Mouse (Mus musculus) small intestine, adult 2 months (tissue): ENCODE measurements around the gene Hexim2. TPM values are rescaled to one million over a fixed set of nuclear protein-coding genes. Genes with fewer than 3 reads are reported as not detected.

Experiments used
- H3K27ac ChIP-seq: fragments of 200-500 bp; 2 replicates; pipeline ENCODE4 v1.5.1; 2012; ENCODE audit warnings: low read depth, low read length, control low read depth, inconsistent platforms; ENCODE audit not compliant: insufficient read depth
- H3K27me3 ChIP-seq: fragments of 200-500 bp; 2 replicates; pipeline ENCODE4 v1.6.1; 2012; ENCODE audit warnings: mild to moderate bottlenecking, moderate library complexity, low read length, inconsistent platforms; ENCODE audit not compliant: control insufficient read depth, insufficient read depth
- H3K36me3 ChIP-seq: fragments of 200-500 bp; 2 replicates; pipeline ENCODE4 v1.6.1; 2012; ENCODE audit warnings: mild to moderate bottlenecking, low read length, control low read depth, inconsistent platforms; ENCODE audit not compliant: control insufficient read depth, insufficient read depth
- H3K4me1 ChIP-seq: fragments of 200-500 bp; 2 replicates; pipeline ENCODE4 v1.6.1; 2012; ENCODE audit warnings: low read length, inconsistent platforms, mixed read lengths; ENCODE audit not compliant: control insufficient read depth, insufficient read depth, insufficient read length
- H3K4me3 ChIP-seq: fragments of 200-500 bp; 2 replicates; pipeline ENCODE4 v1.5.1; 2012; ENCODE audit warnings: low read depth, mild to moderate bottlenecking, control low read depth, inconsistent platforms, low read length, moderate library complexity
- CTCF ChIP-seq: fragments of 200-500 bp; IDR thresholded peaks from 2 replicates; pipeline ENCODE4 v1.5.1; 2012; ENCODE audit warnings: low read depth, mild to moderate bottlenecking, control low read depth, inconsistent platforms, low read length, moderate library complexity, mixed read lengths; ENCODE audit not compliant: insufficient replicate concordance, insufficient read length; ENCODE audit errors: extremely low read depth
- POLR2A ChIP-seq: fragments of 200-500 bp; IDR thresholded peaks from 2 replicates; pipeline ENCODE4 v1.6.1; 2012; ENCODE audit warnings: low read depth, mild to moderate bottlenecking, control low read depth, inconsistent platforms, low read length, moderate library complexity
- WGBS: fragments of 180-500 bp; shearing (Covaris S2); methylation state at CpG from one replicate; pipeline ENCODE4 v1.1.7; 2018; 5-methylcytosine and 5-hydroxymethylcytosine counted together
- polyA plus RNA-seq: library from polyadenylated mRNA; depleted of rRNA; stranded (reverse); fragments of >200 nt; gene quantifications from 2 replicates; pipeline ENCODE4 v1.2.3, GENCODE M21; 2012

The Hexim2 gene
- polyA plus RNA-seq, 1 experiment, result 2.2 TPM

DNA sequence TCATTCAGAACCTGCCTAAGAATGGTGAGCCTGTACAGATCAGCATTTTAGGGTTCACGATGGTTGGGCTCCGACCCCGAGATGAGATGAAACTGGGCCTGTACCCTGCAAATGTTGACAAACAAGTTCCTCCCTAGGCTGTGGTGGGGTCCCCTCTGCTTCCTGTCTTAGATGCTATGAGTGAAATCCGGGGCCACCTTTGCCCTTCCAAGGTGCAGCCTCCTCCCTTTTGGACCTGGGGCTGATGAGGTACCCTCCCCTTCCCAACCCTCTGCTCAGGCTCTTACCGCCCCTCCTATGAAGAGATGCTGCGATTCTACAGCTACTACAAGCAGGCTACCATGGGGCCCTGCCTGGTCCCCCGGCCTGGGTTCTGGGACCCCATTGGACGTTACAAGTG is 28.6 kb upstream of the Hexim2 start:
- TF ChIP-seq POLR2A, result peak; percentile 21; the same call in 1 of the 2 replicates
- no peak for TF ChIP-seq CTCF
- Histone ChIP-seq H3K4me1 (peaks cover 20% of the 10 kb centered on the region), H3K27me3 (no peaks in the 10 kb centered on the region), H3K4me3 (peak overlapping the region; percentile 85), H3K36me3 (peaks cover 21% of the 10 kb centered on the region), H3K27ac (peak overlapping the region; percentile 92)
- 38% methylated on average over 8 of the region's 8 CpGs for WGBS

DNA sequence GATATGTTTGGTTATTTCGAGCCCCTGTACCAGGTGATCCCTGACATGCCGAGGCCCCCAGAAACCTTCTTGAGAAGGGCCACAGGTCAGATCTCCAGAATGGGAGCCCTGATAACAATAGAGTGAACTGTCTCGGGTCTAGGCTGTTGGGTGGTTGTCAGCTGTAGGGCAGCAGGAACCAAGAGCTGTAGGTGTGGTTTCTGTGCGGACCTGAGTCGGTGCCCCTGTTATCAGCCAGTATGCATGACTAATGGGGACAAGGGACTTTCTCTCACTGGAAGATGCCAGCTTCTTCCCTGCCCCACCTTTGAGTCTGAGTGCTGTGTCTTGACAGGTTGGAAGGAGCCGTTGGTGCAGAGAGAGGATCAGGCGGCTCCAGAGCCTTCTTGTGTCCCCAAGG is 27.8 kb upstream of the Hexim2 start:
- Histone ChIP-seq H3K4me1 (peaks cover 20% of the 10 kb centered on the region), H3K27me3 (no peaks in the 10 kb centered on the region), H3K36me3 (peaks cover 25% of the 10 kb centered on the region), H3K4me3 (peak overlapping the region; percentile 85), H3K27ac (peak overlapping the region; percentile 98)
- peak; percentile 57; the same call in 1 of the 2 replicates for TF ChIP-seq POLR2A
- no peak for TF ChIP-seq CTCF
- 26% methylated on average over 7 of the region's 7 CpGs for WGBS

DNA sequence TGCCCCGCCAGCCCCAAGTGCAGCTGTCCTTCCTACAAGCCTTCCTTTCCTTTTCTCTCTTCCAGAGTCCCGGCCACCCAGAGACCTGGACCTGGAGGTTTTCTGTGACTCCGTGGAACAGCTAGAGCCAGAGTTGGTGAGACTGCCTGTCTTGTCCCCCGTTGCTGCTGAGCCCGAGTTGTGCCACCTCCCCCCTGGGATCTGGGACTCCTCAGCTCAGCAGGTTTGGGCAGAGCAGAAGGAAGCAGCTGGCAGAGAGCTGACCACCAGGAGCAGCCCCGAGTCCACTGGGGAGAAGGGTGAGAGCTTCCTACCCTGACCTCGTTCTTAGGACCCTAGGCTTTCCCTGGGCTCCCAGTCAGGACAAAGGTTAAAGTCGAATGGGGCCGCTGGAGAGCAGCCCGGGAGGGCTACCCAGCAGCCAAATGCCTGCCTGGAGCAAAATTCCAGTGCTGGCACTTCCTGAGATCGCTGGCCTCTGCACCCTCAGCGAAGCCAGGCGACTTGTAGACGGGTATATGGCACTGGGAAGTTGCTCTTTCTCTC is 27.0 kb upstream of the Hexim2 start:
- Histone ChIP-seq H3K27ac (peak overlapping the region; percentile 98), H3K4me3 (peak overlapping the region; percentile 63)

DNA sequence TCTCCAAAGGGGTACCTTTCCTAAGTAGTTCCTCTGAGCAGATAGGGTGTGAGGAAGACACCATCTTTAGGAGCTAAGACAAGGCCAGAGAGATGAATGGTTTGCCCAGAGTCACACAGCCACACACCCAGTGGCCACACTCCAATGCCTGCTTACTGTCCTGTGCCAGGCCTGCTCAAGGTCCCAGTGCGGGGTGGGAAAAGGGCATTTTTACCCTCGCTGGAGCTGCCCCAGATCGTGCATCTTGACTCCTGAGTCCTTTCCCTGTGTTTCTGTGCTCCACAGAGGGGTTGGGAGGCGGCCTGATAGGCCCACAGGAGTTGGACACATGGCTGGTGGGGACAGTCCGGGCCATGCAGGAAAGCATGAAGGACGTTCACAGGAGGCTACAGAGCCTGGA is 26.4 kb upstream of the Hexim2 start:
- Histone ChIP-seq H3K4me3 (peak overlapping the region; percentile 63), H3K36me3 (peaks cover 25% of the 10 kb centered on the region), H3K4me1 (peaks cover 20% of the 10 kb centered on the region), H3K27me3 (no peaks in the 10 kb centered on the region), H3K27ac (peak overlapping the region; percentile 98)
- no peak for TF ChIP-seq POLR2A
- no peak for TF ChIP-seq CTCF
- 77% methylated on average over 6 of the region's 6 CpGs for WGBS

More for the DNA sequence above, 27.0 kb upstream of the Hexim2 start:
- H3K27me3 ChIP-seq, result no peaks in the 10 kb centered on the region
- peaks cover 20% of the 10 kb centered on the region for H3K4me1 ChIP-seq
- H3K36me3 ChIP-seq, result peaks cover 25% of the 10 kb centered on the region
- TF ChIP-seq CTCF (no peak), POLR2A (no peak; the same call in 1 of the 2 replicates)
- WGBS, result 29% methylated on average over 14 of the region's 14 CpGs

DNA sequence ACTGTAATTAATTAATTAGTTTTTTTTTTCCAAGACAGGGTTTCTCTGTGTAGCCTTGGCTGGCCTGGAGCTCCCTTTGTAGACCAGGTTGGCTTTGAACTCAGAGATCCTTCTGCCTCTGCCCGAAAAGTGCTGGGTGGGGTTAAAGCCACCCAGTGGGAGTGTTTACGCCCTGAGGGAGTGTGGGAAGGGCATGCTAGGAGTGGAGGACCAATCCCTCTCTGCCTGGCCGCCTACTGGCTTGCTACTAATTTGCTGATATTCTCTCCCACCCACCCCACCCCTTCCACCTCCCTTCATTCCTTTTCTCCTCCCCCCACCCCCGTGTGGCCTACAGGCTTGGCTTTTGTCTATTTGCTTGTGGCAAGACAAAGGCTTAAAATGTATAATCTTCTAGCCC is 25.8 kb upstream of the Hexim2 start:
- H3K36me3 ChIP-seq, result peaks cover 27% of the 10 kb centered on the region

DNA sequence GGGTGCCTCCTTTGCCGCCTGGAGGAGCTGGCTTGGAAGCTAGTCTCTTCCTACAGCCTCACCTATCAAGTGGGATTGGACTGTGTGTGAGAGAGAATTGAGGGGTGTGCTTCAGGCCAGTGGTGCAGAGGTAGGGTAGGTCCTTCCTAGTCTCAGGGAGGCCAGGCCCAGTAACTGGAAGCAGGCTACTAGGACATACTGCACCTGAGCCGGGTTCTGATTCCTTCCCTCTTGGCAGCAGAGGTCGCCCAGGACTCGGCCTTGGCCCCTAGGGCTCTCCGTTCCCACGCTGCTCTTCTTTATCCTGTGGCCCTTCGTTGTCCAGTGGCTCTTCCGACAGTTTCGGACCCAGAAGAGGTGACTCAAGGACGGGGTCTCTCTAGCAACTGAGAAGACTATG is 20.9 kb upstream of the Hexim2 start:
- H3K36me3 ChIP-seq, result peaks cover 17% of the 10 kb centered on the region
- H3K4me1 ChIP-seq, result peaks cover 21% of the 10 kb centered on the region
- peak overlapping the region; percentile 39; the same call in 1 of the 2 replicates for H3K27ac ChIP-seq
- WGBS, result 57% methylated on average over 10 of the region's 10 CpGs
- TF ChIP-seq POLR2A (no peak), CTCF (no peak)
- H3K4me3 ChIP-seq, result peak overlapping the region; percentile 57
- H3K27me3 ChIP-seq, result no peaks in the 10 kb centered on the region

More for the DNA sequence above, 25.8 kb upstream of the Hexim2 start:
- Histone ChIP-seq H3K27ac (no peak overlapping the region), H3K4me1 (peaks cover 19% of the 10 kb centered on the region), H3K4me3 (no peak overlapping the region), H3K27me3 (no peaks in the 10 kb centered on the region)
- TF ChIP-seq CTCF (no peak), POLR2A (no peak)
- WGBS, result 61% methylated on average over 4 of the region's 4 CpGs

DNA sequence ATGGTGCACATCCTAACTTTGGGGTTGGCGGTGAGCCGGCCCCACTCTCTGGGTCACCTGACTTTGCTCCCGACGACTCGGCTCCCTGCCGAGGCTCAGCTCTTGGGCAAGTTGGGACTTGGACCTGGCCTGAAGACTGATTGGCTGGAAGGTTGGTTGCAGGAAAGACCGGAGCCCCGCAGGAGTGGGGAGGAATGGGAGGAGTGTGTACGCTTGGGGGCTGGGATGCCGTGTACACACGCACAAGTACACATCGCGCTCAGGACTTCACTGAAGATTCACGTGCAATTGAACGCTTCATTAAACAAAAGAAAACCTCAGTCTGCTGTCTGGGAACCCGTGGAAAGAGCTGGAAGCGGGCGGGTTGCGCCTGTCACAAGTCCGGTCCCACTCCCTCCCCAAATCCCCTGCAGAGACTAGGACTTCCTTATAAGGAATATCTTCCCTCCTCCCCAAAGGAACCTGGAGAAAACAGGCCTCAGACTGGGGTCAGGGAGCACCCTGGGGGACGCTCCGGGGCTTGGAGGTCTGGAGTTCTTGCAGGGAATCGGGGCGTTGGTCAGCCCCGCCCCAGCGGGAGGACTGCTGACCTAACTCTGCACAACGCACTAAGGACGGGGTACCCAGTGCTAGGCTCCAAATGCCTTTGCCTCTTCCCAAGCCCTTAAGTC is 20.2 kb upstream of the Hexim2 start:
- Histone ChIP-seq H3K27ac (peak overlapping the region; percentile 39; the same call in 1 of the 2 replicates), H3K27me3 (no peaks in the 10 kb centered on the region), H3K4me3 (peak overlapping the region; percentile 57), H3K36me3 (peaks cover 9% of the 10 kb centered on the region), H3K4me1 (peaks cover 17% of the 10 kb centered on the region)
- 5% methylated on average over 28 of the region's 28 CpGs for WGBS
- TF ChIP-seq POLR2A (no peak), CTCF (peak; percentile 3; the same call in 1 of the 2 replicates)
